Comparison of ENCODE assay signal across 13 mouse cellular contexts in genomic region chr2:160657801-160658442, GRCm38 (mm10). TPM values are rescaled to one million over a fixed set of nuclear protein-coding genes. Genes with fewer than 3 reads are reported as not detected.
DNase-seq lines count a peak whose midpoint lies in the region; ATAC-seq and TF ChIP-seq lines count a peak whose summit lies in the region.
"Had no signal": no experiment of that assay in that cellular context is flagged by ENCODE, and none has a peak within 500 bp of the region (broad histone marks: within the 10 kb centered on the region; RNA-seq: fewer than 3 reads in every experiment).

No protein-coding gene starts in this region.

- H3K9me3 ChIP-seq in kidney, embryonic 15.5 days (replicated peaks), result no peaks in the 10 kb centered on the region
- H3K9me3 ChIP-seq: heart, embryonic 15.5 days had no signal

- H3K4me2 ChIP-seq in kidney, embryonic 15.5 days, result no peak overlapping the region
- H3K4me2 ChIP-seq: heart, embryonic 15.5 days had no signal

- H3K36me3 ChIP-seq in kidney, embryonic 15.5 days, result peaks cover 59% of the 10 kb centered on the region

- no peak overlapping the region for H3K27ac ChIP-seq in kidney, embryonic 15.5 days
- no peak overlapping the region for H3K27ac ChIP-seq in gastrocnemius, adult 2 months
- H3K27ac ChIP-seq: heart, embryonic 15.5 days had no signal

- TF ChIP-seq CTCF in gastrocnemius, adult 2 months (IDR thresholded peaks at IDR 0.05), result no peak

- peak; percentile 12 for DNase-seq in spleen, adult 12 weeks (ENCODE audit: low spot score)
- DNase-seq in spleen, adult 18-20 months, result no peak
- peak; percentile 84 for DNase-seq in liver
- no peak for DNase-seq in adrenal gland, postnatal 4 days (ENCODE audit: low spot score in 2 of 2)
- no peak for DNase-seq in layer of hippocampus, adult 9-11 months
- no peak for DNase-seq in gastrocnemius, adult 2 months
- DNase-seq: cerebellum, postnatal 14 days; left cerebral cortex, postnatal 4 days; lung, postnatal 10 days had no signal

- H3K4me1 ChIP-seq in kidney, embryonic 15.5 days, result 0 out of 2 replicates have a peak, but pooled peaks cover 5% of the 10 kb centered on the region

- H3K27me3 ChIP-seq in kidney, embryonic 15.5 days, result no peaks in the 10 kb centered on the region
- H3K27me3 ChIP-seq: heart, embryonic 15.5 days had no signal

- intact Hi-C loops in gastrocnemius, adult 2 months (cut with DNase I), result no loop called here

- H3K9ac ChIP-seq in kidney, embryonic 15.5 days, result no peak overlapping the region
- H3K9ac ChIP-seq: heart, embryonic 15.5 days had no signal

- 92% methylated on average over 13 of the region's 13 CpGs for WGBS in kidney, embryonic 15.5 days

- ATAC-seq in activated CD4-positive, CD25-positive, alpha-beta regulatory T cell, adult 4 months, result peak; percentile 46
- no peak for ATAC-seq in kidney, embryonic 15.5 days (replicated peaks; ENCODE audit: low FRiP score)
- ATAC-seq: intestine, embryonic 16.5 days had no signal

- H3K4me3 ChIP-seq in kidney, embryonic 15.5 days (replicated peaks), result no peak overlapping the region
- H3K4me3 ChIP-seq in gastrocnemius, adult 2 months, result no peak overlapping the region
- H3K4me3 ChIP-seq: heart, embryonic 15.5 days had no signal

RNA-seq across cellular contexts. Expression of gene Top1, which starts 12.2 kb away (rescaled TPM):
- 10 to 100 TPM; 74.7 to 77.4 TPM for polyA plus RNA-seq in activated CD4-positive, CD25-positive, alpha-beta regulatory T cell, adult 4 months (2017; shearing (Covaris generic))
- polyA plus RNA-seq in kidney, embryonic 15.5 days (2015; fragmentation: Nextera tagmentation; extraction: Ambion mirVana), result 92.2 and 95.1 TPM in 2 replicates
- 10 to 100 TPM; 81.3 to 88.4 TPM for total RNA-seq in adrenal gland, postnatal 4 days (2021)
- total RNA-seq in gastrocnemius, adult 2 months (2021), result 10 to 100 TPM; 39.5 to 53.2 TPM

Comparison
In these comparisons a context has a peak if more than half of its experiments do, and no peak if none do; other contexts are left out.
1. DNase-seq: peak in spleen, adult 12 weeks (single experiment) and liver (single experiment); none in spleen, adult 18-20 months (0 of 2), adrenal gland, postnatal 4 days (0 of 2), layer of hippocampus, adult 9-11 months (single experiment) and gastrocnemius, adult 2 months (single experiment).